Mouse (Mus musculus): Measurements from ENCODE around the gene Lrch4. TPM values are rescaled to one million over a fixed set of nuclear protein-coding genes. Genes with fewer than 3 reads are reported as not detected.
A peak's percentile ranks its signal among the peaks of the same experiment; 100 is the strongest.

Lrch4 gene
- polyA plus RNA-seq, 1 experiment from 2014 or later = 50.6 TPM

DNA sequence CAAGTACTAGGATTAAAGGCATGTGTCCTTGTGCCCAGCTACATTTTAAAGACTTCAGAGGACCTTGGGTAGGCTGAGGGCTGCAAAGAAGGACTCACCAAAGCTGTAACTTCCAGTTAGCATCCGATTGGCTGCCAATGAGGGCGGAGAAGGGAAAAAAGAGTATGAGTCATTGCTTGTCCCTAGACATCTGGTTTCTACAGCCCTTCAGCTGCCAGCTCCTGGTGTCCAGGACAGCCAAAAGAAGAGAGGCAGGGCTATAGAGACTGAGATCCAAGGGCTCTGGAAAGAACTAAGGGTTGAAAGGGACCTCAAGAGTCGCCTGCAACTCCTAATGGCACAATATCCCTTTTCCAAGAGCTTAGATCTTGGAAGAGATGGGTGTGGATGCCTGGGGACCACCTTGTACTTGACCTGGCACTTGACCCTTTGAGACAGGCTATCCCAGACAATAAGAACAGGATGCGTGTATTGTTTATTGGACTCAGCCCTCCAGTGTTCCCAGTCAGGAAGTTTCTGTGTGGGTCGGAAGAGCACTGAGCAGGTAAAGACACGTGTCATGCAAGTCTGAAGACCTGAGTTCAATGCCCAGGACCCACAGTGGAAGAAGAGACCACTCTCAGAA, 31.3 kb downstream of the Lrch4 start:
- Histone ChIP-seq H3K9me3 (replicated peaks) (no peaks in the 10 kb centered on the region), H3K27ac (no peak overlapping the region), H3K4me1 (peaks cover 5% of the 10 kb centered on the region; the same call in 1 of the 2 replicates), H3K4me2 (no peak overlapping the region), H3K4me3 (replicated peaks) (no peak overlapping the region), H3K36me3 (peaks cover 69% of the 10 kb centered on the region), H3K9ac (no peak overlapping the region), H3K27me3 (no peaks in the 10 kb centered on the region)
- 89% methylated on average over 6 of the region's 6 CpGs for WGBS
- ATAC-seq (replicated peaks; ENCODE audit: low FRiP score) = no peak

DNA sequence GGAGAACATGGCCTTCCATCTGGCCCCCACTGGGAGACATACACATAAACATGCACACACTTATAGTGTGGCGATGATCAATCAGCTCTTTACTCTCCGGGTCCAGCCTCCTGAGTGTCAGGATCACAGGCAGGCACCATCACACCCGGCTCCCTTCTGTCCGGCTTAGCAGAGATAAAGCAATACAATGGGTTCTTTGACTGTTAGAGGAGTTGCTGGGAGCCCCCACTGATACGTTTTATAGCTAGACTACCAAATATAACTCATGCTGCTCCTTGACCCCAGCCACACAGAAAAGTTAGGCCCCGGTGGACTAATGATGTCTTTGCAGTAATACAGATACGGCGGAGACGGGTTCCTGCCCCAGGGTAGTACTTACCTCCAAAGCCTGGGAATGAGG, 34.1 kb downstream of the Lrch4 start:
- Histone ChIP-seq H3K4me3 (replicated peaks) (no peak overlapping the region), H3K9me3 (replicated peaks) (no peaks in the 10 kb centered on the region), H3K4me2 (no peak overlapping the region), H3K9ac (no peak overlapping the region), H3K27me3 (no peaks in the 10 kb centered on the region), H3K27ac (no peak overlapping the region), H3K36me3 (peaks cover 88% of the 10 kb centered on the region), H3K4me1 (no peaks in the 10 kb centered on the region)
- WGBS = 84% methylated on average over 9 of the region's 9 CpGs
- ATAC-seq (replicated peaks; ENCODE audit: low FRiP score) = no peak

DNA sequence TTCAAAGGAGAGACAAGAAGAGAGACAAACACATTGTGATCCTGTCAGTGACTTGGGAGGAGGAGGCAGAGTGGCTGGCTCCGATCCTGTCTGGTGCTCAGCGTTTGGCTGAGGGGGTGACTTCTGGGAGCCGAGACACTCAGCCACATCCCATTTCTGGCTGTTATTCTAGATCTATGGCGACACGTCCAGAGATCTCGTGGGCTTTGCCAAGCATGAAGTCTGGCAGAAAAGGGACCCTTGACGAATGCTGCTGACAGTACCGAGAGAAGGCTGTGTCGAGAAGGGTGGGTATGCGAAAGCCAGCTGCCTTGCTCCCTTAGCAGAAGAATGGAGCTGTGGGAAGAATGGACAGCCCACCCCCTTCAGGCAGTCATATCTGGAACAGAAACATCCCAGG, 40.0 kb downstream of the Lrch4 start:
- Histone ChIP-seq H3K27ac (no peak overlapping the region), H3K4me2 (no peak overlapping the region), H3K4me1 (peaks cover 27% of the 10 kb centered on the region), H3K27me3 (no peaks in the 10 kb centered on the region), H3K36me3 (peaks cover 38% of the 10 kb centered on the region), H3K9me3 (replicated peaks) (no peaks in the 10 kb centered on the region), H3K4me3 (replicated peaks) (no peak overlapping the region), H3K9ac (no peak overlapping the region)
- 54% methylated on average over 10 of the region's 10 CpGs for WGBS
- ATAC-seq (replicated peaks; ENCODE audit: low FRiP score) = no peak

DNA sequence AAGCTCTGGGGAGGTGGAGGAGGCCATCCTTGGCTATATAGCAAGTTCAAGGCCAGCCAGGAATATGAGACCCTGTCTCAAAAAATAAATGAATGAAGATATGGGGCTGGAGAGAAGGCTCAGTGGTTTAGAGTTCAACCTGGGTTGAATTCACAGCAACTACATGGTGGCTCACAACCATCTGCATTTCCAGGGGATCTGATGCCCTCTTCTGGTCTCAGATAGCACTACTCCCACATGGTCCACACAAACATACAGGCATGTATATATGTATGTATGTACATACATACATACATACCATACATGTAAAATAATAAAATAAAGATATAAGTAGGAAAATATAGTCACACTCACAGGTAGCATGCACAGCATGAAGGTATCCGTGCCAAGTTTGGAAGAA, 41.3 kb downstream of the Lrch4 start:
- H3K9me3 ChIP-seq (replicated peaks) = no peaks in the 10 kb centered on the region
- ATAC-seq (replicated peaks; ENCODE audit: low FRiP score) = no peak
- 89% methylated on average over 1 of the region's 1 CpGs for WGBS
- H3K4me1 ChIP-seq = peaks cover 27% of the 10 kb centered on the region
- no peak overlapping the region for H3K9ac ChIP-seq
- 0 out of 2 replicates have a peak overlapping the region, but pooled peaks have one; percentile 84 for H3K27ac ChIP-seq
- H3K27me3 ChIP-seq = no peaks in the 10 kb centered on the region
- no peak overlapping the region for H3K4me2 ChIP-seq
- H3K36me3 ChIP-seq = peaks cover 25% of the 10 kb centered on the region
- H3K4me3 ChIP-seq (replicated peaks) = no peak overlapping the region

DNA sequence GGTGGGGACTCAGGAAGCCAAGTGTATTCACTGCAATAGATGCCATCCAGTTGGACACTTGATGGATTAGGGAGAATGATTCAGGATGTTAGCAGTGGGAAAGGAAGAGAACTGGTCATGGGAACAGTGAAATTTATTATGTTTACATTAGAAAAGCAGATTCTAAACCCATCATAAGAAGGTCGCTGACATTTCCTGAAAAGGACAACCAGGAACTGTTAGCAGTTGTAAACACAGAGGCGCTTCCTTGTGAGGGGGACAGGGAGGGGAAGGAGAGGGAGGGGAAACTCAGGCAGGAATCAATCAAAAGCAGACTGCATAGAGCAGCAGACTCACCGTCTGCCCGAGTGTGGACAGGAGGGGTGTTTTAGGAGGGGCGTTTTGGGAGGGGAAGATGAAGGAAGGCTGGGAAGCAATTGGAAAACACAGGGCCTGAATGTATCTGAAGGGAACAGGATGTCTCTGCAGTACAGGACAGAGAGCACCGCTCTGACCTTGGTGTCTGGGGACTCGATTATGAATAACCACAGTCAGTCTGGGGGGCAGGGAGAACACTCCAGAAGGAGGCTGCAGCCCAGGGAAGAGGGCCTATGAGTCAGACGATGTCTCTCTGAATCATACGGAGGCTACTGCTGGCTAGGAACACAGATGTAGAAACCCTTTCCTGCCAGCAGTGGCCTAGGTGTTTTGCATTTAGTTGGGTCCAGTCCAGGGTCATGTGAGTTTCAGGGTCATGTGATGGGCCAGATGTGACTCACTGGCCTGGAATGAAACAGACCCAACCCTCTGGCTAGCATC, 42.7 kb downstream of the Lrch4 start:
- Histone ChIP-seq H3K9me3 (replicated peaks) (no peaks in the 10 kb centered on the region), H3K36me3 (peaks cover 11% of the 10 kb centered on the region), H3K27ac (peak overlapping the region; percentile 84), H3K27me3 (no peaks in the 10 kb centered on the region), H3K4me2 (peak overlapping the region; percentile 19; the same call in 1 of the 2 replicates), H3K4me3 (replicated peaks) (no peak overlapping the region), H3K9ac (no peak overlapping the region), H3K4me1 (peaks cover 27% of the 10 kb centered on the region)
- 12% methylated on average over 9 of the region's 9 CpGs for whole genome bisulfite sequencing
- ATAC-seq (replicated peaks; ENCODE audit: low FRiP score) = peak; percentile 78; the same call in 1 of the 2 replicates

DNA sequence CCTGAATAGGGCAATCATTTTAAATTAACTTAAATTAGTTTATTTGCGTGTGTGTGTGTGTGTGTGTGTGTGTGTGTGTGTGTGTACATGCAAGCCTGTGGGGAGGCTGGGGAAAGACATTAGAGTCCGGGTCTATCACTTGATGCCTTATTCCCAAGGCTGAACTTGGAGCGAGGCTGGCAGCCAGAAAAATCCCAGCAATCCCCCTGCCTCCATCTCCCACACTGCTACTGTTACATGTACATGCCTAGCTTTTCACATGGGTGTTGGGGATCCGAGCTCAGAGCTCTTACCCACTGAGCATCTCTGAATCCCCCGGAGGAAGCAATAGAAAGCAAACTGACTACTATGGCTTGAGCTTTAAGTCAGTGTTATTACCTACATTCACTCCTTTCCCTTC, 43.4 kb downstream of the Lrch4 start:
- Histone ChIP-seq H3K4me3 (replicated peaks) (no peak overlapping the region), H3K4me2 (no peak overlapping the region)
- no peak for ATAC-seq (replicated peaks; ENCODE audit: low FRiP score)

DNA sequence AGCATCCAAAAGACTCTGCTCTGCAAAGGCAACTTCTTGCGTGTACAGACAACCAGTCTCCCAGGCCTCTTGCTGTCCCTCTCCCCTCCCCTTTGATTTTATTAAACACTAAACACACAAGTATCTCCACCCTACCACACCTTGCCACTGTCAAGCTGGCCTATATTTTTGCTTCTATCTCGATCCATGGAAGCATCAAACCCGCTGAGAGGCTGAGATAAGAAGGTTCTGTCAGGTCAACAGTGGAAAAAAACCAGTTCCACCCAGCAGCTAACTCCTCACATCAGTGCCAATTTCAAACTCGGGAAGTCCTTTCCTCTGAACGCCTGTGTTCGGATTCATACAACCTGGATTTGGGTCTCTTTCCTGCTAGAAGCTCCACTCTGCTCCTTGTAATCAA, 44.1 kb downstream of the Lrch4 start:
- Histone ChIP-seq H3K27me3 (no peaks in the 10 kb centered on the region), H3K9ac (no peak overlapping the region), H3K4me2 (no peak overlapping the region), H3K27ac (no peak overlapping the region), H3K9me3 (replicated peaks) (no peaks in the 10 kb centered on the region), H3K4me1 (peaks cover 27% of the 10 kb centered on the region), H3K36me3 (peaks cover 7% of the 10 kb centered on the region; the same call in 1 of the 2 replicates), H3K4me3 (replicated peaks) (no peak overlapping the region)
- WGBS = 87% methylated on average over 6 of the region's 6 CpGs
- no peak for ATAC-seq (replicated peaks; ENCODE audit: low FRiP score)

More for the DNA sequence above, 43.4 kb downstream of the Lrch4 start:
- no peaks in the 10 kb centered on the region for H3K9me3 ChIP-seq (replicated peaks)
- no peaks in the 10 kb centered on the region for H3K27me3 ChIP-seq
- H3K27ac ChIP-seq = peak overlapping the region; percentile 84
- H3K36me3 ChIP-seq = peaks cover 7% of the 10 kb centered on the region
- H3K9ac ChIP-seq = no peak overlapping the region
- H3K4me1 ChIP-seq = peaks cover 27% of the 10 kb centered on the region
- WGBS = 77% methylated on average over 5 of the region's 5 CpGs

DNA sequence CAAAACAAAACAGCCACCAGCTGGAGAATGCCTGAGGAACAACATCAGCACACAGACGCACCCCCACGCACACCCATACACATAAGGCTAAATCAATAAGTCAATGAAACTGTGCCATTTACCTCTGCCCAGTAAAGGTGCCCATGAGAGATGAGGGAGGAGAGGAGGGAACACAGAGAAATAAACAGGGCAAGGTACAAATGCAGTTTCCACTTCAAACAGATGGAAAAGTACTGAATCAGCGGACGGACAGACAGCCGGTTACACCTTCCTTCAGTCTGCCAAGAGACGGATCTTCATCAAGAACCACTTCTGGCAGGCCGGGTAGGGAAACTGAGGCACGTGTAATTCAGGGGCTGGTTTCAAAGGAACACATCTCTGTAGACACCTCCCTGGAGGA, 45.9 kb downstream of the Lrch4 start:
- Histone ChIP-seq H3K36me3 (peaks cover 7% of the 10 kb centered on the region; the same call in 1 of the 2 replicates), H3K4me2 (no peak overlapping the region)
- ATAC-seq (replicated peaks; ENCODE audit: low FRiP score) = no peak

DNA sequence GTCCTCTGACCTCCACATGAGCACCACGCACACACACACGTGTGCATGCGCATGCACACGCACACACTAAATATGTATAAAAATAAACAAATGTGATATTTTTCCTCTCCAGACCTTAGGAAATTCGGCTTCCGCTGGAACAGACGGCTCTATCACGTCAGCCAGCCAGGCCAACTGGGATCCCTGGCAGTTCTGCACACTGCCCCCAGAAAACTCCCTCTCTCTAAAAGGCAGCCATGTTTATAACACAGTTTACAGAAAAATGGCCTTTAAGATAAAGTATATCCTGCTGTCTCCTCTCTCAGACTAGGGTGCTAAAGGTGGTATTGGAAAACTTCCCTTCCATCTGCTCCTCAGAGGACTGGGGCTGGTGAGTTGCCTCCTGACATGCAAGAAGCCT, 48.9 kb downstream of the Lrch4 start:
- Histone ChIP-seq H3K4me2 (no peak overlapping the region), H3K36me3 (peaks cover 13% of the 10 kb centered on the region; the same call in 1 of the 2 replicates), H3K4me3 (replicated peaks) (no peak overlapping the region), H3K9ac (no peak overlapping the region), H3K27me3 (no peaks in the 10 kb centered on the region), H3K9me3 (replicated peaks) (no peaks in the 10 kb centered on the region), H3K4me1 (peaks cover 9% of the 10 kb centered on the region), H3K27ac (no peak overlapping the region)
- ATAC-seq (replicated peaks; ENCODE audit: low FRiP score) = no peak
- 95% methylated on average over 8 of the region's 8 CpGs for WGBS

More for the DNA sequence above, 45.9 kb downstream of the Lrch4 start:
- Histone ChIP-seq H3K4me1 (peaks cover 22% of the 10 kb centered on the region), H3K27ac (no peak overlapping the region), H3K27me3 (no peaks in the 10 kb centered on the region), H3K9ac (no peak overlapping the region), H3K4me3 (replicated peaks) (no peak overlapping the region), H3K9me3 (replicated peaks) (no peaks in the 10 kb centered on the region)
- WGBS = 91% methylated on average over 8 of the region's 8 CpGs

DNA sequence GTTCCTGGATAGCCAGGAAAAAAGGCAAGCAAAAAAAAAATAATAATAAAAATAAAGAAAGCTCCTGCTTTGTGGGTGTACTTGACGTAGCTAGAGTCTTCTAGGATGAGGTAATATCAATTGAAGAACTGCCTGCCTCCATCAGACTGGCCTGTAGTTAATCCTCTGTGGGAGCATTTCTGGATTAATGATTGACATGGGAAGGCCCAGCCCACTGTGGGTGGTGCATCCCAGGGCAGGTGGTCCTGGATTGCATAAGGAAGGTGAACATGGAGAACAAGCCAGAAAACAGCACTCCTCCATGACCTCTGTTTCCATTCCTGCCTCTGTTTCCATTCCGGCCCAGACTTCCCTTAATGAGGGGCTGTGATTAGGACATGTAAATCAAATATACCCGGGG, 49.8 kb downstream of the Lrch4 start:
- 80% methylated on average over 3 of the region's 3 CpGs for WGBS
- peaks cover 18% of the 10 kb centered on the region for H3K4me1 ChIP-seq
- no peaks in the 10 kb centered on the region for H3K27me3 ChIP-seq
- peaks cover 13% of the 10 kb centered on the region; the same call in 1 of the 2 replicates for H3K36me3 ChIP-seq
- no peak overlapping the region for H3K27ac ChIP-seq
- H3K4me3 ChIP-seq (replicated peaks) = no peak overlapping the region
- no peak overlapping the region for H3K4me2 ChIP-seq
- H3K9ac ChIP-seq = no peak overlapping the region
- H3K9me3 ChIP-seq (replicated peaks) = no peaks in the 10 kb centered on the region
- ATAC-seq (replicated peaks; ENCODE audit: low FRiP score) = no peak

DNA sequence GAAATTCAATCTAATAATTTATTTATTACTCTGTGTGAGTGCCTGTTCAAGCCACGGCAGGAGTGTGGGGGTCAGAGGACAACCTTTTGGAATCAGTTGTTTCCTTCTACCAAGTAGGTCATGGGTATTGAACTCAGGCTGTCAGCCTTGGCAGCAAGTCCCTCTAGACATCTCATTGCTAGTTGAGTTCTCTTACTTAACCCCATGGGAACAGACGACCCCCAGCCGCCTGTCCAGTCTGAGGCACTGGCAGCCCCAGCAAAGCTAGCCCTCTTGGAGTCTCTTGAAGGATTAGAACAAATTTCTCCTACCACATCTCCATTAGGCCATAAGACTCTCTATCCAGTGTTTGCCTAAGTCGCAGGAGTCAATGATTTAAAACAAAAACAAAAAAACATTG, 50.8 kb downstream of the Lrch4 start:
- 65% methylated on average over 4 of the region's 4 CpGs for WGBS
- H3K4me3 ChIP-seq (replicated peaks) = no peak overlapping the region
- no peak overlapping the region for H3K27ac ChIP-seq
- H3K27me3 ChIP-seq = no peaks in the 10 kb centered on the region
- H3K9ac ChIP-seq = no peak overlapping the region
- H3K9me3 ChIP-seq (replicated peaks) = no peaks in the 10 kb centered on the region
- ATAC-seq (replicated peaks; ENCODE audit: low FRiP score) = no peak
- no peak overlapping the region for H3K4me2 ChIP-seq
- H3K36me3 ChIP-seq = peaks cover 13% of the 10 kb centered on the region; the same call in 1 of the 2 replicates
- H3K4me1 ChIP-seq = peaks cover 19% of the 10 kb centered on the region

DNA sequence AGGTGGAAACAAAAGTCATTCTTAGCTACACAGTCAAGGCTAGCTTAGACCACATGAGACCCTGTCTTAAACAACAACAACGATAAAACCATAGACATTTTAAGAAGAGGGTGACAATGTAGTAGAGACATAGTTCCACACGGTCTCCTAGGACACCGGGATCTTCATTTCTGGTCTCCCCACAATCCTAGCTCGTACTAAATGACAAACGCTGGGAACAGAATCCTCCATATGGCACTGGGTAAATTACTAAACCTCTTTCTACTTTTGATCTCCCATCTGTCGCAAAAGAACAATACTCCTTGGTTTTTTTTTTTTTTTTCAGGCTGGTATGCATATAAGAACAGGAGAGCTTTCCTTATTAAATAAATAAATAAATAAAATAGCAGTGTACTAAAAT, 53.6 kb downstream of the Lrch4 start:
- Histone ChIP-seq H3K4me1 (peaks cover 25% of the 10 kb centered on the region), H3K27me3 (peaks cover 3% of the 10 kb centered on the region; the same call in 1 of the 2 replicates), H3K9me3 (replicated peaks) (no peaks in the 10 kb centered on the region), H3K4me3 (replicated peaks) (no peak overlapping the region), H3K9ac (no peak overlapping the region), H3K27ac (no peak overlapping the region), H3K4me2 (no peak overlapping the region; the same call in 1 of the 2 replicates), H3K36me3 (peaks cover 9% of the 10 kb centered on the region; the same call in 1 of the 2 replicates)
- 86% methylated on average over 6 of the region's 6 CpGs for WGBS
- ATAC-seq (replicated peaks; ENCODE audit: low FRiP score) = no peak

Data from kidney, embryonic 15.5 days (tissue).